Mouse (Mus musculus) embryonic facial prominence, embryonic 14.5 days (tissue): ENCODE data around the gene Gm17617. TPM values are rescaled to one million over a fixed set of nuclear protein-coding genes. Genes with fewer than 3 reads are reported as not detected.
A peak's percentile ranks its signal among the peaks of the same experiment; 100 is the strongest.

Source experiments
- ATAC-seq: fragments of 200-750 bp; cut with Nextera tagmentation; 2 replicates; pipeline ENCODE4 v1.8.0; 2017; ENCODE audit warnings: low read depth, moderate number of reproducible peaks, moderate TSS enrichment
- DNase-seq: peaks from one replicate; pipeline ENCODE4 v3.0.0-alpha.2; 2015; ENCODE audit warnings: low spot score
- H3K27ac ChIP-seq: fragments of 300-500 bp; sonication (generic); replicated peaks from 2 replicates; pipeline ENCODE4 v1.5.1; 2014; ENCODE audit warnings: low read depth, mild to moderate bottlenecking, low read length, moderate library complexity
- H3K27me3 ChIP-seq: fragments of 300-500 bp; sonication (generic); replicated peaks from 2 replicates; pipeline ENCODE4 v1.6.1; 2014; ENCODE audit warnings: low read length; ENCODE audit not compliant: control insufficient read depth, insufficient read depth
- H3K36me3 ChIP-seq: fragments of 300-500 bp; sonication (generic); 2 replicates; pipeline ENCODE4 v1.6.1; 2014; ENCODE audit warnings: low read length, mixed read lengths; ENCODE audit not compliant: control insufficient read depth, insufficient read depth
- H3K4me1 ChIP-seq: fragments of 300-500 bp; sonication (generic); 2 replicates; pipeline ENCODE4 v1.6.1; 2014; ENCODE audit warnings: antibody characterized with exemption, low read length; ENCODE audit not compliant: control insufficient read depth, insufficient read depth
- H3K4me2 ChIP-seq: fragments of 300-500 bp; sonication (generic); 2 replicates; pipeline ENCODE4 v1.6.1; 2014; ENCODE audit warnings: low read depth, mild to moderate bottlenecking, low read length, moderate library complexity, mixed read lengths
- H3K4me3 ChIP-seq: fragments of 300-500 bp; sonication (generic); 2 replicates; pipeline ENCODE4 v1.5.1; 2014; ENCODE audit warnings: low read depth, mild to moderate bottlenecking, low read length
- H3K9ac ChIP-seq: fragments of 300-500 bp; sonication (generic); 2 replicates; pipeline ENCODE4 v1.6.1; 2014; ENCODE audit warnings: low read depth, mild to moderate bottlenecking, low read length, moderate library complexity, mixed read lengths
- H3K9me3 ChIP-seq: fragments of 300-500 bp; sonication (generic); 2 replicates; pipeline ENCODE4 v1.6.1; 2016; ENCODE audit warnings: low read length; ENCODE audit not compliant: control insufficient read depth
- WGBS: fragments of 180-500 bp; shearing (Covaris S2); extraction: QIAGEN DNeasy Blood & Tissue Kit; methylation state at CpG from one replicate; pipeline ENCODE4 v1.1.7; 2014; 5-methylcytosine and 5-hydroxymethylcytosine counted together
- polyA plus RNA-seq: library from polyadenylated mRNA; unstranded; fragments of >200 nt; fragmentation: Nextera tagmentation; extraction: Ambion mirVana; gene quantifications from 2 replicates; pipeline ENCODE4 v1.2.1, GENCODE M21; 2014

Gene Gm17617
- polyA plus RNA-seq, result not detected in 2 replicates

DNA sequence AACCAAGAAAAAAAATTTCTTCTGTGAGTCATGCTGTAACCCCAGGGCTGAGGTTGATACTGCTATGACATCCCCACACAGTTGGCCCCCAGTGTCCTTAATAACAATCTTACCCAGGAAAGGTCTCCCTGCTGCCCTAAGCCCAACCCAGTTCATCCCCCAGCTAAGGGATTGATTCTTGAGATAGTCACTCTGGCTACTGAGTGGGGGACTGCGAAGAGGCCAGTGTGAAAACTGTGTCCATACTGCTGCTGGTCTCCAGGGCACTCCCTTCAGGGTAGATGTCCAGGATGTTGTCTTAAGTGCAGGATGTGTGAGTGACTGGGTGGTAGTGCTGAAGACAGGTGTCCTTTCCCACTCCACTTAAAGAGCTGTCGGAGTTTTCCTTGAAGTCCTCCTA lies at the start of gene Gm17617:
Gm17617 (minus strand) TSS at position 101 of the 400 bp plus-strand sequence.
- no peak for DNase-seq
- Histone ChIP-seq H3K27me3 (no peaks in the 10 kb centered on the region), H3K9ac (no peak within 1 kb of the TSS), H3K4me2 (no peak within 1 kb of the TSS), H3K4me1 (no peaks in the 10 kb centered on the region; the same call in 1 of the 2 replicates), H3K36me3 (peaks cover 50% of the 10 kb centered on the region), H3K27ac (no peak within 1 kb of the TSS), H3K9me3 (no peaks in the 10 kb centered on the region), H3K4me3 (no peak within 1 kb of the TSS)
- no peak for ATAC-seq
- 83% methylated on average over 2 of the region's 2 CpGs for WGBS

DNA sequence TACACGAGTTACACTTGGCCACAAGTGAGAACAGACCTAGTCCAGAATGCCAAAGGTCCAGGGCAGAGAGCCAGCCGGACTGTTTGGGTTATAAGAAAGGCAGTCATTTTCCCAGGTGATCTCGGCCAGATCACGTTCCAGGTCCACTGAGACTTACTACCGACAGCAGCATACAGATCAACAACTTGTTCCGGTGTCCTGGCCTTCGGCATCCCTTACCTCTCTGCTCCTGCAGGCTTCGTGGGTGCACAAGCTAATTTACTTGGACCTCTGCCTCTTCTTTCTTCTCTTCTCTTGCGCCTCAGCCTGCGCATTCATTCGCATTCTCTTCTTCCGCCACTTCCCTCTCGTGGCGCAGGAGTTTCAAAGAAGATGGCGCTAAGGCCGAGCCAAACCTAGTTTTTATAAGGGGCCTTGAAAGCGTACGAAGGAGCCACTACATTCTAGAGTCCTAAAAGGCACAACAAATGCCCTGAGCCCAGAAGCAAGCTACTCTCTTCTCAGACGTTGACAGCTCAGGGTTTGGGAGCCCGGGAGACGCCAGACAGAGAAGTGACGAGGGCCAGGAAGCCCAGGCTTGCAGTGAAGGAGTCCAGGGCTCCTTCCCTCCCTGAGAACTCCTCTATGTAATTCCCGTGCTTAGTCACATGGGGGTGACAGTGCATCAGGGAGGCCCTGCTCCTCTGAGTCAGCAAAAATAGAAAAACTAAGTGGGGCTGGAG lies 49.0 kb upstream of the Gm17617 start:
- WGBS, result 5% methylated on average over 23 of the region's 23 CpGs
- peak overlapping the region; percentile 90 for H3K27ac ChIP-seq
- no peaks in the 10 kb centered on the region for H3K9me3 ChIP-seq
- ATAC-seq, result peak; percentile 90
- no peaks in the 10 kb centered on the region for H3K36me3 ChIP-seq
- 0 out of 2 replicates have a peak, but pooled peaks cover 3% of the 10 kb centered on the region for H3K4me1 ChIP-seq
- peak overlapping the region; percentile 36 for H3K4me3 ChIP-seq
- peak overlapping the region; percentile 55 for H3K4me2 ChIP-seq
- DNase-seq, result peak; percentile 91
- H3K27me3 ChIP-seq, result no peaks in the 10 kb centered on the region
- peak overlapping the region; percentile 62 for H3K9ac ChIP-seq

DNA sequence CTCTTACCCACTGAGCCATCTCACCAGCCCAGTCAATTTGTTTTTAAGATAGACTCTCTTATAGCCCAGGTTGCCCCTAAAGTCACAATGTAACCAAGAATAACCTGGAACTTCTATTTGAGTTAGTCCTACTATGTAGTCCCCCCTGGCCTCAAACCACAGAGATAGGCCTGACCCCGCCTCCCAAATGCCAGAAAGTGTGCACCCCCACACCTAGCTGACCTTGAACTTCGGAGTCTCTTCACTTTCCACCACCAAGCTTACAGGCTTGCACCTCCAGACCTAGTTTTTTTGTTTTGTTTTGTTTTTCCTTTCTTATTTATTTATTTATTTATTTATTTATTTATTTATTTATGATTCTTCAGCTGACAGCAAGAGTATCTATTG lies 48.4 kb upstream of the Gm17617 start:
- no peak for DNase-seq
- Histone ChIP-seq H3K9ac (peak overlapping the region; percentile 62; the same call in 1 of the 2 replicates), H3K4me2 (peak overlapping the region; percentile 55), H3K9me3 (no peaks in the 10 kb centered on the region), H3K36me3 (no peaks in the 10 kb centered on the region), H3K4me3 (peak overlapping the region; percentile 36), H3K27me3 (no peaks in the 10 kb centered on the region), H3K4me1 (0 out of 2 replicates have a peak, but pooled peaks cover 3% of the 10 kb centered on the region), H3K27ac (peak overlapping the region; percentile 90)
- 73% methylated on average over 2 of the region's 2 CpGs for WGBS
- no peak for ATAC-seq

DNA sequence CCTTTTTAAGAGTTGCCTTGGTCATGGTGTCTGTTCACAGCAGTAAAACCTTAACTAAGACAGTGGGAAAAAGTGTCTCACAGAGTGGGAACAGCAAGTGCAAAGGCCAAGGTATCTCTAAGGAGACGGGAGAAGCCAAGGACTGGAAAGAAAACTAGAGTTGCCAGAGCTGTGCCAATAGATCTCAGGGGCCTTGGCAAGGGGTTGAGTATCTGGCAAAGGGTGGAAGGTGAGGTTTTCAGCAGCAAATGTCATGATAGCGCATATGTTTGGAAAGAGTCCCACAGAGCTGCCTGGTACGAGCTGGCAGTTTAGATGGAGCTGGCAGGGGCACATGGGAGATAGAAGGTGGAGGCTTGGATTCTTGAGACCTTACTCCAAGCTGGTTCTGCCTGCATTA lies 46.2 kb upstream of the Gm17617 start:
- Histone ChIP-seq H3K9me3 (no peaks in the 10 kb centered on the region), H3K4me1 (0 out of 2 replicates have a peak, but pooled peaks cover 3% of the 10 kb centered on the region), H3K36me3 (no peaks in the 10 kb centered on the region), H3K9ac (no peak overlapping the region), H3K4me2 (no peak overlapping the region), H3K27ac (no peak overlapping the region), H3K4me3 (no peak overlapping the region), H3K27me3 (no peaks in the 10 kb centered on the region)
- DNase-seq (no peak), ATAC-seq (no peak)
- 93% methylated on average over 3 of the region's 3 CpGs for WGBS

DNA sequence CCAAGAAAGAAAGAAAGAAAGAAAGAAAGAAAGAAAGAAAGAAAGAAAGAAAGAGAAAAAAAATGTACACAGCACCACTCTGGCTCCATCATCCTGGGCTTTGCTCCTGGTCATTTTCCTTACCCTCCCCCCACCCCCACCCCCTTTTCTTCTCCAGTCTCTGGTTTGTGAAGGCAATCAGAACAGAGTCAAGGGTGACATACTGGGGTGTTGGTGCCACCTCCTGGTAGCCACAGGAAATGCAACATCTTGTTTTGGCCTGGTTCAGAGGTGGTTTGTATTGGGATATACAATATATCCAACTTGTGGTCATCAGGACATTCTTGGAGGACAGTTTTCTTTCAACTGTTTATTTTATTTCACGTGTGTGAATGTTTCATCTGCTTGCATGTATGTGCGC lies 45.2 kb upstream of the Gm17617 start:
- ATAC-seq (peak; percentile 15; the same call in 1 of the 2 replicates), DNase-seq (peak; percentile 53)
- Histone ChIP-seq H3K27ac (no peak overlapping the region), H3K9ac (no peak overlapping the region), H3K9me3 (no peaks in the 10 kb centered on the region), H3K4me3 (no peak overlapping the region), H3K4me2 (no peak overlapping the region), H3K36me3 (no peaks in the 10 kb centered on the region), H3K4me1 (0 out of 2 replicates have a peak, but pooled peaks cover 3% of the 10 kb centered on the region), H3K27me3 (no peaks in the 10 kb centered on the region)
- WGBS, result 41% methylated on average over 2 of the region's 2 CpGs

DNA sequence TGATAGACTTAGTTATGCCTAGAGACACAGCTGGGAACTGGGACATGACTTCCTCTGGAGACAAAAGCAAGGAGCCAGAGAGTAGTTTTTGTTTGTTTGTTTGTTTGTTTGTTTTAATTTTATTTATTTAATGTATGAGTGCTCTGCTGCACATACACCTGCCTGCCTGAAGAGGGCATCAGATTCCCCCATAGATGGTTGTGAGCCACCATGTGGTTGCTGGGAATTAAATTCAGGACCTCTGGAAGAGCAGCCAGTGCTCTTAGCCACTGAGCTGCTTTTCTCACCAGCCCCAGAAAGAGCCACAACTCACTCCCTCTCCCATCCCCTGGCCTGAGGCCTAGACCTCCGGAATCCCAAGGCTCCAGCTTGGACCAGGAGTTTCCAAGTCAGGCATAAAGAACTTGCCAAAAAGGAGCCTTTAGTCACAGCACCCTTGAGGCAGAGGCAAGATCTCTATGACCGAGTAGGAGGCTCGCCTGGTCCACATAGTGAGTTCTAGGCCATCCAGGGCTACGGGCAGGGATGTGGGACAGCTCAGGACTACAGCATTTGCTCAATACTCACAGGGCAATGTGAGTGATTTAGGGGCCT lies 44.7 kb upstream of the Gm17617 start:
- Histone ChIP-seq H3K27ac (no peak overlapping the region), H3K4me3 (no peak overlapping the region), H3K27me3 (no peaks in the 10 kb centered on the region), H3K4me2 (no peak overlapping the region), H3K4me1 (0 out of 2 replicates have a peak, but pooled peaks cover 3% of the 10 kb centered on the region), H3K36me3 (no peaks in the 10 kb centered on the region), H3K9me3 (no peaks in the 10 kb centered on the region), H3K9ac (no peak overlapping the region)
- 65% methylated on average over 4 of the region's 4 CpGs for whole genome bisulfite sequencing
- ATAC-seq (no peak), DNase-seq (no peak)

DNA sequence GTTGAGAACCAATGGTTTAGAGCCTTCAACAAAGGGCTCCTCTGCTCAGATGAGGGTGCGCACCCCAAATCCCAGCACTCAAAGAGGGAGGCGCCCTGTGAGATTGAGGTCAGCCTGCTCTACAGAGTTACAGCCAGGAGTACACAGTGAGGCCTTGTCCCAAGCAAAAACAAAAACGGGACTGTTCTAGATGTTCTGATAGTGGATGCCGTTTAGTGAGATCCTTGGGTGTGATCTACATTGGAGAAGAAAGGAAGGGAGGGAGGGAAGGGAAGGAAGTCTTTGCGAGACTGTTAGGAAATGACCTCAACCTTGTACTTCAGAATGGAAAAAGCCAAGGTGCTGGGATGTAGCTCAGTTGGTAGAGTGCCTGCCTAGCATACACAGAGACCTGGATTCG lies 42.9 kb upstream of the Gm17617 start:
- Histone ChIP-seq H3K27ac (no peak overlapping the region), H3K4me3 (no peak overlapping the region), H3K36me3 (no peaks in the 10 kb centered on the region), H3K4me1 (peaks cover 8% of the 10 kb centered on the region), H3K4me2 (no peak overlapping the region), H3K9me3 (no peaks in the 10 kb centered on the region), H3K27me3 (no peaks in the 10 kb centered on the region), H3K9ac (no peak overlapping the region)
- DNase-seq (no peak), ATAC-seq (no peak)
- WGBS, result 77% methylated on average over 6 of the region's 6 CpGs

DNA sequence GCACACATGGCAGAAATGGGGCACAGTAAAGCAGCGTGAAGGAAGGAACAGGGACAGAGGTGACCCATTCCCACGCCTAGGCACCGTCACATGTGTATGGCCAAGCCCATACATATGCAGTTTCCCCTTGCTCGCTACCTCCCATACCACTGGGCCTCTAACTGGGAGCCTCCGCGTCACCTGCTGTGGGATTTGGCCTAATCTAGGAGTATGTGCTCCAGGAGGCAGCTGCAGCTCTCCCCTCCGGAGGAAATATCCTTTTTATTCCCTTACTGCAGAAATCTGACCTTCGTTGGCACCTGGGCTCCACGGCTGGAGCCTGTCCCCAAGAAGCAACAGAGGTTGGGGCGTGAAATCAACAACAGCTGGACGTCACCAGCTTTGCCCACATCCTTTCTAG lies 41.0 kb upstream of the Gm17617 start:
- Histone ChIP-seq H3K27me3 (no peaks in the 10 kb centered on the region), H3K9ac (no peak overlapping the region), H3K4me2 (no peak overlapping the region), H3K36me3 (no peaks in the 10 kb centered on the region), H3K4me3 (no peak overlapping the region), H3K9me3 (no peaks in the 10 kb centered on the region), H3K4me1 (peaks cover 11% of the 10 kb centered on the region), H3K27ac (no peak overlapping the region)
- 55% methylated on average over 10 of the region's 11 CpGs for whole genome bisulfite sequencing
- DNase-seq (peak; percentile 78), ATAC-seq (peak; percentile 38; the same call in 1 of the 2 replicates)
